Mouse (Mus musculus) ovary, postnatal 36 days (tissue): Measurements from ENCODE around the gene Apoh.

Source experiments
- DNase-seq: peaks from one replicate; pipeline ENCODE4 v3.0.0; 2022; ENCODE audit warnings: low spot score, mixed read lengths

Apoh gene

DNA sequence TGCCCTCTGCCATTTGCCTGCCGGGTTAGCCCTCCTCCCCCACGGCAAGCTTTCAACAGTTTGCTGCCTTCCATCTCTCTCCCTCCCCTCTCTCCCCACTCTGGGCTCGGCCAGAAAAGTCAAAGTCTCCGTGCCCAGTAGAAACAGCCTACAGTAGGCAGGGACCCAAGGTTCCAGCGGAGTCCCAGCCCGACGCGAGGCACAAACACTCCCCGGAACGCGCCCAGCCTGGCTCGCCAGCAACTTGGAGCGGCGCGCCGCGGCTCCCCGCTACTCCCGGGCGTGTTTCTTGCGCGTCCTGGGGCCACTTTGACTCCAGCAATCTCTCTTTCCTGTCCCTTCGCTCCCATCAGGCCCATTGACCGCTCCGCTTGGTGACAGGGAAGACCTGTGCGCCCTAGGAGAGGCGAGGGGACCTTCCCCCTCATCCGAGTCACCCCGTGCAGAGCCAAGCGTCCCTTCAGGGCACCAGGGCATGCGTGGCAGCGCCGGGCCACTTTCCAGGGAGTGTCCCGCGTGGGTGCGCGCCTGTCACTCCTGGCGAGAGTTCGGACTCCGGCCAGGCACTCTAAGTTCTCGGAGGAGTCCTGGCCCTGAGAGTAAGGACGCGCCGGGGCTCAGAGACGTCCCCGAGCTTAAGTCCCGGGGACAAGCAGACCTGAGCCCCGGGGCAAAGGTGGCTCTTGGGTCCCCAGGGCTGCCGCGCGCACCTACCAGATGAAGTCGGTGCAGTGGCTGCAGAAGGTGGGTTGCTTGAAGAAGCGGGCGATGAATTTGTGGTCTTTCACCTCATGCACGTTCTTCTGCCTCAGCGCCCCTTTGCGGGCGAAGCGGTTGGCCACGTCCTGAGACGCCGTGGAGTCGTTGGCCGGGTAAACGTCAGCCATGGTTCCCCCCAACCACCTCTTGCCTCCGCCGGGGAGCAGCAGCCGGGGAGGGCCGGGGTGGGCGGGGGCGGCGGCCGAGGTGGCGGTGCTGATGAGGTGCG, at the start of gene Apoh:
TSS of gene Apoh (plus strand) at position 574 of the 988 bp plus-strand sequence.
- DNase-seq, result peak; percentile 51

DNA sequence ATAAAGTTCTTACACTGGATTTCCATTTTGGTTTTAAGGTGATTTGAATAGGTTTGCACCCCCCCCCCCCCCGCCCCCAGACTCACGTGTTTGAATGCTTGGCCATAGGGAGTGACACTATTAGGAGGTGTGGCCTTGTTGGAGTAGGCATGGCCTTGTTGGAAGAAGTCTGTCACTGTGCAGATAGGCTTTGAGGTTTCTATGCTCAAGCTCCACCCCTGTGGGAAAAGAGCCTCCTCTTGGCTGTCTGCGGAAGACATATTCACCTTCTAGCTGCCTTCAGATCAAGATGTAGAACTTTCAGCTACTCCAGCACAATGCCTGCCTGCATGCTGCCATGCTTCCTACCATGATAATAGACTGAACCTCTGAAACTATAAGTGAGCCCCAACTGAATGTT, 49.3 kb upstream of the Apoh start:
- no peak for DNase-seq

- DNase-seq, result no peak
These were observed 48.8 kb upstream of the Apoh start for GRCm38 (mm10) chr11:108294305-108294813.

GRCm38 (mm10) chr11:108295373-108295772, 47.8 kb upstream of the Apoh start:
- DNase-seq, result no peak

DNA sequence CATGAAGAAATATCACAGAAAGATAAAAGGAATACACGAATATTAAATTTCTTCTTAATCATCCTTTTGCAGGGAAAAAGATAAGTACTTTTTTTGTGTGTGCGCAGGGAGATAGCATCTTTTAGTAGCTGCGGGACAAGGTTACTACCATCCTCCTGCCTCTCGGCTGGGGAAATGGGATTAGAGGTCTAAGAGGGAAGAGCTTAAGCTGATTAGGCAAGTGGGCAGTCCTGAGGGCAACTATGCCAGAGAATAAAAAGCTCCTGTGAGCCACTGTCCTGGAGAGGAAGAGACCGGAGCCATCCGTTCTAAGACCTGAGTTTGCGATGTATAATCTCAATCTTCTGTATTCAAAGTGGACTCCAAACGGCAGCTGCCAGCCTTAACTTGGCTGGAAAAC, 45.2 kb upstream of the Apoh start:
- no peak for DNase-seq

DNA sequence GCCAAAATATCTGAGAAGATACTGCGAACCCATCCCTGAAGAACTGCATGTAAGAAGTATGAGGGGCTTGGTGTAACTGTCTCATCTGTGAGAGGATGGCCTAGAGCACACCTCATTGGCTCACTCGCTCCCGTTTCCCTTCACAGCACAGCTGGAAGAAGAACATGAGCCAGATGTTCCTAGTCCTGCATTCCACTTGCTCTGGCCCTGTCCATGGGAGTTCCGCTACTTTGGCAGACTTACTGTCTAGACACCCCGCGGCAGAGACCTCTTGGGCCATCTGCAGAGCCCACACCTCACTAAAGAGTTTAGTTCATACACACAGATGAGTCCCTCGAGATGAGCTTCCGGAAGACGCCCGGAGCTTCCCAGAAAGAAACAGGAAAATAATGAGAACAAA, 43.2 kb upstream of the Apoh start:
- DNase-seq, result no peak

GRCm38 (mm10) chr11:108300443-108300842, 42.7 kb upstream of the Apoh start:
- DNase-seq, result no peak

- DNase-seq, result no peak
These were observed 42.1 kb upstream of the Apoh start for GRCm38 (mm10) chr11:108301036-108301435.

DNA sequence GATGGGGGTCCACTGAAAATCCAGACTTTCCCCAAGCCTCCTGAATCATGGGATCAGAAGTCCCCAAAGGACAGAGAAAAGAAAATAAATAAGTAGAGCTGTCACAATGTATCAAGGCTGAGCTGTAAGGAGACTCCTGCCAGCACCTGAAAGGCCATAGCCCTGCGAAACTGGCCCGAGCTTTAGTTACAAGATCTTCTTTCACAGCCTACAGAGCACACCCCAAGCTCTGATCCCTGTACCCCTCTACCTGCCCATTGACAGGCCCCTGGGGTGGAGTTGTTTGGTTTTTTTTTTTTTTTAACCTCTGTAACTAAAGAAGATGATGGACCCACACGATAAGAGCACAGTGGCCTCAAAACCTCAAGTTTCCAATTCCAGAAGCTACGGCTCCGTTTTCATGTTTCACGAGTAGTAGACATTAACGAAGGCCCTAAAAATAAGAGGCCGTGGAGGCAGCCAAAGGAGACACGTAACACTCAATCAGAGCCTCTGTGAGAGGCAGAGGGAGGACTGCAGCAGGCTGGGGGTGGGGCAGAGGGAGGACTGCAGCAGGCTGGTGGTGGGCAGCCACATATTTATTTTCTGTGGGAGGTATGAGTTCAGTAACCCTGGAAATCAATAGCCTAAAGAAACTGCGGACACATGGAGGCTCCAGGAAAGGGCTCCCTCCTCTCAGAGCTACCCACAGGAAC, 41.2 kb upstream of the Apoh start:
- DNase-seq, result no peak

- DNase-seq, result no peak
These were observed 39.4 kb upstream of the Apoh start for GRCm38 (mm10) chr11:108303787-108304186.

DNA sequence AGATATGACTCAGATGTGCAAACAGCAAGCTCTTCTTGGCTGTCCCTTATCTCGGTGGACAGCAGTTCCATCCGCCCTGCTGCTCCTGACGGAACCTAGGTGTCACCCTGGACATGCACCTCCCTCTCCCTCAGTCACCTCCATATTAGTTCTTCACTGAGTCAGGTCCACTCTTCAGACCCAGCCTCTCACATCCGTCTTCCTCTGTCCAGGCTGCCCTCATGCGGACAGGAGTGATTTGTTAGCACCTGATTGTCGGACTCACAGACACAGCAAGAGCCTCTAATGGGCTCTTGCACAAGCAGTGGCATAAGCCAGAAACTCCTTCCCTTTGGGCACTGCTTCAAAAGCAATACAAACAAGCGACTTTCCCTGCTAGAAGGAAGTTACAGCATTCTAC, 35.9 kb upstream of the Apoh start:
- no peak for DNase-seq

GRCm38 (mm10) chr11:108308253-108308652, 34.9 kb upstream of the Apoh start:
- no peak for DNase-seq

DNA sequence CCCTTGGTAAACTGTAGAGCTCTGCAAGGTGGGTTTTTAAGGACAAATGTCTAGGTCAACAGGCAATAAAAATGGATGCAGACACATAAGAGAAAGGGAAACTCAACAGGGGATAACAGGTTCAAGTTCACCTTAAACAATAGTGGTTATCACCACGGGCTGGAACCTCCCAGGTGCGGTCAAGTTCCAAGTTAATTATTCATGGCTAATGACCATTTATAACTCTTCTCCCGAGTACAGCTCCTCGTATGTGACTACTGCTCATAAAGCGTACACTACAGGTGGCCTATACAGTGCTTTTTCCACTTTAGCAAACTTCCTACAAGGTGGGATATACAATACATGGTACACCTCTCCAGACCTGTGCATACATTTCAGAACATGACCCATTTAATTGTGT, 33.4 kb upstream of the Apoh start:
- no peak for DNase-seq

- DNase-seq, result no peak
These were observed 31.2 kb upstream of the Apoh start for GRCm38 (mm10) chr11:108311912-108312311.

- no peak for DNase-seq
These were observed 30.6 kb upstream of the Apoh start for GRCm38 (mm10) chr11:108312516-108312915.

DNA sequence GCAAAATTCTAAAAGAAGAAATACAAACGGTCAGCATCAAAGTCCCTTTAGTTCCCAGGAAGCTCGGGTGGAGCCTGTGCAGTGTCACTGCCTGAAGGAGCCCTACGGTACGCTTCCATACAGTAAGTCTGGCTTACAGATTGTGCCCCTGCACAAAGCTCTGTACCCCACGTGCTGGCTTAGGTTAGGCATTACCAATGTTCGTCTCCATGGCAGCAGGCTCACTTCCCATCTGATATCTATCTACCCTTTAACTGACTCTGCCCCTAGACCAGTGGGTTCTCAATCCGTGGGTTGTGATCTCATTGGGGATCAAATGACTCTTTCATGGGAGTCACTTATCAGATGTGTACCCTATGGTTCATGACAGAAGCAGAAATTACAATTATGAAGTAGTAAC, 27.4 kb upstream of the Apoh start:
- no peak for DNase-seq

- no peak for DNase-seq
These were observed 25.3 kb upstream of the Apoh start for GRCm38 (mm10) chr11:108317878-108318277.

GRCm38 (mm10) chr11:108319162-108319561, 24.0 kb upstream of the Apoh start:
- no peak for DNase-seq

- DNase-seq, result no peak
These were observed 22.6 kb upstream of the Apoh start for GRCm38 (mm10) chr11:108320561-108320960.

GRCm38 (mm10) chr11:108322156-108322555, 21.0 kb upstream of the Apoh start:
- no peak for DNase-seq

DNA sequence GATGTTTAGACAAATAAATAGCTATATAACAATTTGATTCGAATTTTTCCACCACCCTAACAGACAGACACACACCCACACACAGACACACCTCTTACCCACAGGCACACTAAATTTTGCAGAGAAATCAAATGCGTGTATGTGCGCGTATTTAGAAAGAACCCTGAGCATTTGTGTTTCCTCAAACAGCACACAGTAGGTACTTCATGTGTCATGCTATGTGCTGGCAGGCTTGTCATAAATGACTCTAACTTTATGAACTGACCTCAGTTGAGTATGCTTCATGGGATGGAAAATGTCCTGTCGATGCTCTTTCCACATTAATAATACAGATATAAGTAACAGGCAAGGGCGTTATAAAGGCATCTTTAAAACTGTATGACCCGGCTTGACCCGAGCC, 17.2 kb upstream of the Apoh start:
- DNase-seq, result no peak

GRCm38 (mm10) chr11:108330818-108331217, 12.3 kb upstream of the Apoh start:
- DNase-seq, result no peak

GRCm38 (mm10) chr11:108333006-108333405, 10.1 kb upstream of the Apoh start:
- no peak for DNase-seq
